Mouse (Mus musculus) midbrain, embryonic 13.5 days (tissue): ENCODE measurements around the gene Engase. TPM values are rescaled to one million over a fixed set of nuclear protein-coding genes. Genes with fewer than 3 reads are reported as not detected.

Experiments used
- polyA plus RNA-seq: library from polyadenylated mRNA; unstranded; fragments of >200 nt; fragmentation: Nextera tagmentation; extraction: Ambion mirVana; gene quantifications from 2 replicates; pipeline ENCODE4 v1.2.1, GENCODE M21; 2015

Engase gene
- polyA plus RNA-seq, 1 experiment from 2014 or later = 6.3 TPM

Other genes starting within 250 kb of the Engase start
- gene Cyth1, start 228.2 kb upstream of the Engase start, polyA plus RNA-seq = 22.3 and 30.7 TPM in 2 replicates
- gene Usp36, start 186.6 kb upstream of the Engase start, polyA plus RNA-seq = 16.3 and 16.8 TPM in 2 replicates
- 0.17 and 0.22 TPM in 2 replicates for gene Cep295nl, start 134.3 kb upstream of the Engase start, polyA plus RNA-seq
- gene Timp2, start 121.1 kb upstream of the Engase start, polyA plus RNA-seq = 37.2 and 42.2 TPM in 2 replicates
- gene Lgals3bp, start 74.7 kb upstream of the Engase start, polyA plus RNA-seq = 1.7 and 2.3 TPM in 2 replicates
- 23.5 and 26.0 TPM in 2 replicates for gene Cant1, start 57.7 kb upstream of the Engase start, polyA plus RNA-seq
- 2.5 and 2.8 TPM in 2 replicates for gene C1qtnf1, start 48.6 kb upstream of the Engase start, polyA plus RNA-seq